Comparison of ENCODE assay signal across 15 mouse cellular contexts in the genomic region with DNA sequence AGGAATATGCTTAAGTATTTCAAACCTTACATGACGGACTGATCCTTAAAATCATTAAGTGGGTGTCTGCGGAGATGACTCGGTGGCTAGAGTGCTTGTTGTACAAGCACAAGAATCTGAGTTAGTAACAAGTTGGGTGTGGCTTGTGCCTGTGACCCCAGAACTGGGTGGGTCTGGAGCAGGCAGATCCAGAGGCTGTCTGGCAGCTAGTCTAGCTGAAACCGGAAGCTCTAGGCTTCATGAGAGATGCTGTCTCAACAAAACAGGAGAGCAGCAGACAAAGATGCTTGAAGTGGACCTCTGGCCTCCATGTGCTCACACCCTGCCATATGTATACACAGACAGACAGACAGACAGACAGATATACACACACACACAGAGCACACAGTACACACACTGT.
"Had no signal": no experiment of that assay in that cellular context is flagged by ENCODE, and none has a peak within 500 bp of the region (broad histone marks: within the 10 kb centered on the region; RNA-seq: fewer than 3 reads in every experiment).

No protein-coding gene starts in this region.

- H3K4me3 ChIP-seq: layer of hippocampus, adult 2 months; limb, embryonic 13.5 days; liver, embryonic 15.5 days; midbrain, embryonic 10.5 days; midbrain, embryonic 15.5 days; neural tube, embryonic 12.5 days had no signal

- H3K27me3 ChIP-seq: limb, embryonic 13.5 days; liver, embryonic 15.5 days; midbrain, embryonic 15.5 days; neural tube, embryonic 12.5 days had no signal

- H3K4me1 ChIP-seq: limb, embryonic 13.5 days; midbrain, embryonic 15.5 days; neural tube, embryonic 12.5 days had no signal

- H3K36me3 ChIP-seq: limb, embryonic 13.5 days; liver, embryonic 15.5 days; midbrain, embryonic 10.5 days had no signal

- ATAC-seq: lung, postnatal 0 days; midbrain, embryonic 15.5 days had no signal

- DNase-seq: kidney, adult 9 months; kidney, postnatal 36 days; lung, adult 2 months; lung, postnatal 4 days; spleen, adult 18-20 months; thymus, adult 2 months; thymus, postnatal 25 days had no signal

- H3K27ac ChIP-seq: kidney, postnatal 0 days; layer of hippocampus, adult 2 months; limb, embryonic 13.5 days; liver, embryonic 15.5 days; midbrain, embryonic 10.5 days; midbrain, embryonic 15.5 days; neural tube, embryonic 12.5 days had no signal

- H3K4me2 ChIP-seq: limb, embryonic 13.5 days; liver, embryonic 15.5 days; midbrain, embryonic 15.5 days; neural tube, embryonic 12.5 days had no signal

- H3K9ac ChIP-seq: limb, embryonic 13.5 days; liver, embryonic 15.5 days; midbrain, embryonic 15.5 days; neural tube, embryonic 12.5 days had no signal

- H3K9me3 ChIP-seq: limb, embryonic 13.5 days; liver, embryonic 15.5 days; midbrain, embryonic 10.5 days; midbrain, embryonic 15.5 days; neural tube, embryonic 12.5 days had no signal
